Mouse (Mus musculus) embryo, embryonic 10 days (tissue): ENCODE data around the gene Arhgef28.

Experiments
- DNase-seq: peaks from one replicate; pipeline ENCODE4 v3.0.0-alpha.2; 2015; ENCODE audit warnings: low spot score

Gene Arhgef28

DNA sequence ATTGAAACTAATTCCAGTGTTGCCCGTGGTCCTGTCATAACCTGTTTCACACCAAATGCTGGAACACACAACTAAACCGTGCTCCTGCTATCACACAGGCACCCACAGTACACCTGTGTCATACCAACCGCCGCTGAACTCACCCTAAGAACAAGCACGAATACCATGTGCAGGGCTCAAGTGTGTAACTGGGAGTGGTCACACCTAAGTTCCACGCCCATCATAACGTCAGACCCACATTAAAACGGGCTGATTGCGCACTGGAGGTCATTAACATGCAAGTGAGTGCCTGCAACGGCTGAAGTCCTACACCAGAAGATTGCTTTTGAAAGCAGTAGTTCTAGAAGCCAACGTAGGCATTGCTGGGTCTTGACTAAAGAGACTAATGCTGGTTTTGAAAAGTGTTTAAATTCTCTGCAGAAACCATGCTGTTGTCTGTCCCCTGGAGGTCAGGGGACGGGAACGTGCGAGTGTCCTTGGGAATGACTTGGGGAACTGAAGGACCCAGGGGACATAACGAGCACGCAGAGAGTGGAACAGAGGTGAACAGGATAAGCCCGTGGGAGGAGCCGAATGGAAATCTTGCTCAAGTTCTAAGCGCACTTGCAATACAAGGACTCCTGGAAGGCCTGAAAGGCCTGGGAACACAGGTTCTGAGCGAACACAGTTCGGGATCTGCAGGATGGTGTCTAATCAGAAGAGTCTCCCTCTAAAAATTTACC, 22.9 kb downstream of the Arhgef28 start:
- DNase-seq: no peak

DNA sequence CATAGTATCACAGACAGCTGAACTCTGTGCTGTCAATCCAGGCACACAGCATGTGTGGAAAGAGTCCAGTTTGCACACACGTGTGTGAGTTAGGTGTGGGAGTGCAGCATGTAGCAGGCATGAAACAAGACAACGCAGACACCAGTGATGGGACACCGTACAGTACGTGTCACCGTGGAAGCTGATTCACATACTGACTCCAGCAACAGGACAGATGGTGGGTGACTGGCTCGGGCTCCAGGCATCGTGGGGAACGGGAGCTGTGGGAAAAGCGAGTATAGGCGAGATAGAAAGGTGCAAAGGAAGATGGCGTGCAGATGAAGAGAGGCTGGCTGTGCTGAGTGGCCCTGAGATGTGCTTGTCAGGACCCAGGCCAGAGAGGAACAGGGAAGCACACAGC, 23.9 kb downstream of the Arhgef28 start:
- DNase-seq: no peak

DNA sequence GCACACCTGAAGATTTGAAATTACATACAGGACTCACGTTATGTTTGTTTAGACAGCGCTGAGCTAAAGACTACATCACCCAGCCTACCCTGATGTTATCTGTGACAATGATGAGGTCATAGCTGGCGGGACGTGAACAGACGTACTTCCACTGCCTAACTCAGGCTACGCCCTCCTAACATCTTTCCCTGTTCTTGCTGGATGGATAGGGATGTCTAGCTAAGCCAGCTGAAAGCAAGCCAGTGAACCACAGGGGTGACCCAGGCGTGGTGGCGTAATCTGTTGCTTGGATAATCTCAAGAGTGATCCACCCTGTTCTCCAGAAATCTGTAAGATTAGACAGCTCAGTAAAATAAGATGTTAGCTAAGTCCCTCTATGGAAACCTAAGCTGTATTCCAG, 25.6 kb downstream of the Arhgef28 start:
- no peak for DNase-seq

DNA sequence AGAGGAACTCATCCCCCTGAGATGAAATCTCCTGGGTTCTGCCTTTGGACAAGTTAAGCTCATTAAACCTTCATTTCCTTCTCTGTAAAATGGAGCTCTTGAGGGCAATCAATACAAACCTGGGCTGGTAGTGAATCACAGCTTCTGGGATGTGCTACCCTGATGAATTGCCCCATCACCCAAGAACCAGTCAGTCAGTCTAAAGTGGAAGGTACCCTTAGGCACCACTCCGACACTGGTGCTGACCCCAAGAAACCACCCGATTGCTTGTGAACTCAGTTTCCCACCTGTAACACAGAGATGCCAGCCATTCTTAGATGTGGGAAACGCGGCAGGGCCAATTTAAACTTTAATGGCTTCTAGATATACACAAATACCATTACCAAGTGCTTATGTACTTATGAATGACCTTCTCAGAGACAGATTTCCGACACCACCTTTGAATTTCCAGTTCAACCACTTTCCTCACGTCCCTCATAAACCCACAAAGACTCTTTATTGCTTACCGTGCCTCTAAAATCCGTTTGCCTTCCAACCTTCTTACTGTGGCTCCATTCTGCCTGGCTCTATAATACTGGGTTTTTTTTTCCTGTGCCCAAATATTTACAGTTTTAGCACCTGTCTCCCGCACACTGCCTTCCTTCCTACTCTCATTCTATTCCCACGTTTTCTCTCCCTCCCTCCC, 30.8 kb downstream of the Arhgef28 start:
- no peak for DNase-seq

DNA sequence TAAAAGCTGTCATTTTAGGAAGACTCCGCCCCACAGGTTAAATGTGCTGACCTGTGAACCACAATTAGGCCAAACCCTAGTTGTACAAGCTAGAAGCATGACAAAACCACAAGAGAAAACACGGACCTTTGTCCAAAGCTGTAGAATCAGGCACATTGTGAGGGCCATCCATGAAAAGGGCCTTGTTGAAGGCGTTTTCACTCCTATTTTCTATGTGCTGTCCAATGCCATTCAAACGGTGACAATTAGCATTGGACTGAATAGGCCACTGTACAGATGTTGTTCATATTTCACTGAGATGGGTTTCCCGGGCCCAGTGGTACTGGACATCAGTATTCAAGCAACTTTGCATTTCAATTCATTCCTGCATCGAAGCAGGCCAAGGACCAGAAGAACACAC, 33.2 kb downstream of the Arhgef28 start:
- DNase-seq: no peak

DNA sequence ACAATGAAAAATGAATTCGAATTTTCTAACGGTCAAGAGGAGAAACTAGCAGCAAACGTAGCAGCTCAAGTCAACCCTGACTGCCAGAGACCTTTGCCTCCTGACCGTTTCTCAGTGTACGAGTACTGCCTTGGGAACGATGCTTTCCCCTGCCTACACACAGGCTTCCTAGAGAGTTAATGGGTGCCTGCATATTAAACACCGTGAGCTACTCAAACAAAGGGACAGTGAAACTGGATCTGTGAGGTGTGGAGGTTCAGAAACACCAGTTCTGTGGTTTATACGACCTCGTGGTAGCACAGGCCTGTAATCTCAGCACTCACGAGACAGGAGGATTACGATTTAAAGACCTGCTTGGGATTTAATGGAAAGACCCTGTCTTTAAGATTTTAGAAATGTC, 33.9 kb downstream of the Arhgef28 start:
- no peak for DNase-seq

DNA sequence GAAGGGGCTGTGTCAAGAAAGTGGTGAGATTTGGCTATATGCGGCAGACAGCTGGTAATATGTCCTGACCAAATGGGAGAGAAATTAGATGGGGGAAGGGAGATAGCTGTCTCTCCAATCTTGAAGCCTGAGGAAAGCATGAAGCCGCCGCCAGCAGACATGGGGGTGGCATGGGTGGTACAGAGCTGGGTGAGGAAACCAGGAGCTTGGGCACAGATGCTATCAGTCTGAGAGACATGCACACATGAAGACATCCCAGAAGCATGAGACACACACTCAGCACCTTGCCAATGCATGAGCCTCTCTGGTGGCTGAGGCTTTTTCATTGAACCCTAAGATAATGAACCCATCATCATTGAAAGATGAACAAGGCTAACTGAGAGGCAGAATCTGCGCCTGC, 34.5 kb downstream of the Arhgef28 start:
- DNase-seq: no peak

DNA sequence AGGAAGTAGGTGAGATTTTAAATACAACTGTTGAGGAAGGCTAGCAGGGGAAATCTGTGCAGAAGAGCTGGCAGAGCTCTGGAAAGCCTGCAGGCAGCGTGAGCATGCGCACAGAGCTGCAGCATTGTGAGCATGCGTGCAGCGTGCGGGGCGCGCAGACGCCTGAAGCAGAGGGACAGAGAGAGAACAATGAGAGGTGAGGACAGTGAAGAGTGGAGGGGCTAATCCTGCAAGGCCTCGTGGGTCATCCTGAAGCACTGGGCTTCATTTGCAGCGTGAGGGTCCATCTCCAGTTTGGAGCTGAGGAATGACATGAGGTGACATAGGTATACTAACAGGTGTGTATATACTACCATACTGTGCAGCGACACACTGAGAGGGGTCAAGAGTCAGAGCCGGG, 35.0 kb downstream of the Arhgef28 start:
- no peak for DNase-seq

DNA sequence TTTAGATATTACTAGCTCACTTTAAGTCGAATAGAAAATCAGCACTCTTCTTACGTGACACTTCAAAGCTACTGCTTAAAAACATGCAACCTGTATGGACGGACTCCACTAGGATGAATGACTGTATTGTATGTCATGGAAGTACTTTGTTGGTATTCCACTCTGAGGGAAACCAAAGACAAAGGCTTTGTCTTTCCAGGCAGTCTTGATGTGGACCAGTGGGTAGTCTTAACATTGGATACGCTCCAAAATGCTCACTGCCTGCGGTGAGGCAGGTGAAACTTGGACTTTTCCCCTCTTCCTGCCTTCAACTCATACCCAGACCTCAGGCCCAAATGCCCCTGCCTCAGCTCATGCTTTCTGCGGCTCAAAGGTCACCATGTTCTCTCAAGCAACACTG, 41.4 kb downstream of the Arhgef28 start:
- DNase-seq: no peak

DNA sequence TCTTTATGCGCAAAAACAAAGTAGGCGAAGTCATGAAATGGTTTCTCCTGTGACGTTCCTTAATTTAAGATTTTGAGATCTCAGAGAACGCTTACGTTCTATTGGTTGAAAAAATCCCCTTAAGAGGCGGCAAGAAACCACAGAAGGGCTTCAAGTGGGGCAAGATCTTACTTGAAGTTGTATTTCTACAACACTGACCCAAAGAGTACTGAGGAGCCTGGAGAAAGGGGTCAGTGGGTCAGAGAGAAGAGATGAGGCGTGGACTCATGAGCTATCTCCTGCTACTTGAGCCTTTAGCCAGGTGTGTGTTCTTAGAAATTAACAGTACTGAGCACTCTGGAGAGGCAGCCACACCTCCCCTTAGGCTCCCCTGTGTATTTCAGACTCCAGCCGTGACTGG, 44.7 kb downstream of the Arhgef28 start:
- DNase-seq: no peak

DNA sequence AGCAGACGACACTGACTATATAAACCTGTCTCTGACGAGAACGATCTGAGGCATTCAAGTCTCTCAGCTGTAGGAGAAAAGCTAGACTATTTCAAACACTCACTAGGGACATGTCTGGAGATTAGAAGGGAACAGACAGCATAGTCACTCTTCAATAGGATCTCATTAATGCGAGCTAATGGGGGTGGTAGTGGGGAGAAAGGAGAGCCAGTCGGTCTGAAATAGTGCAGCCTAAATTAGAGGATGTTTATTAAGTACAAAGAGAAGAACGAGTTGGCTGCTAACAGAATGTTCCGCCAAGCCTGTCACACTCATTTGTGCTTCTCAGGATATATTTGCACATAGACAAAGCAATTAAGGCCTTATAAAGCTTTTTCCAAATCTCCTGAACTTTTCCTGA, 49.6 kb downstream of the Arhgef28 start:
- DNase-seq: no peak

DNA sequence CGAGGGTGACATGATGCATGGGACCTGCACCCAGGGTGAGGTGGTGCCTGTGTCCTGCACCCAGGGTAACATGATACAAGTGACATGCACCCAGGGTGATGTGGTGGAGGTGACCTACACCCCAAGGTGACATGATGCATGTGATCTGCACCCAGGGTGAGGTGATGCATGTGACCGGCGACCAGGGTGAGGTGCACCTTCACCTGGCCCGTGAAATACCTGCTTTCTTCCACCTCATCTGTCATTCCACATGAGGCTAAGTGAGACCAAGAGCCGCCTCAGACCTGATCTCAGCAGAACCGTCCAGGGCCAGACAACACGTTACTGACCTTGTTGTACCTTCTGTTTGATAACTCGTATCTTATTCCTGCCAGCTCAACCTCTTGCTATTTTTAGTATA, 53.5 kb downstream of the Arhgef28 start:
- no peak for DNase-seq

DNA sequence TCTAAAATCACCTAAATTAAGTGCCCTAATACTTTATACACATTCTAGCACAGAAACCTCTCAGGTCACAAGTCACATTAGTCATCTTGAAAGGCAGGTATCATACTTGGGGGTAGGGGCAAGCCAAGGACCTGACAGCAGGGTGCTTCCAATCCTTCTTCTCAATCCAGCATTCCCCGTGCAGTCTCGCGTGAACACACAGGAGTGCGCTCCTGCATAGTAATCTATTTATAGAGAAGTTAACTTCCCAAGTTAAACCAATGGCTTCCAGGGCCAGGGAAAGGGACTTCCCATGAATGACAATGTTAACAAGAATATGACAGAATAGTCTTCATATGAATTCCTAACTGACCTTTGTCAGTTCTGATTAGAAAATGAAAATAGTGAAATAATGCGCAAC, 58.7 kb downstream of the Arhgef28 start:
- DNase-seq: no peak

DNA sequence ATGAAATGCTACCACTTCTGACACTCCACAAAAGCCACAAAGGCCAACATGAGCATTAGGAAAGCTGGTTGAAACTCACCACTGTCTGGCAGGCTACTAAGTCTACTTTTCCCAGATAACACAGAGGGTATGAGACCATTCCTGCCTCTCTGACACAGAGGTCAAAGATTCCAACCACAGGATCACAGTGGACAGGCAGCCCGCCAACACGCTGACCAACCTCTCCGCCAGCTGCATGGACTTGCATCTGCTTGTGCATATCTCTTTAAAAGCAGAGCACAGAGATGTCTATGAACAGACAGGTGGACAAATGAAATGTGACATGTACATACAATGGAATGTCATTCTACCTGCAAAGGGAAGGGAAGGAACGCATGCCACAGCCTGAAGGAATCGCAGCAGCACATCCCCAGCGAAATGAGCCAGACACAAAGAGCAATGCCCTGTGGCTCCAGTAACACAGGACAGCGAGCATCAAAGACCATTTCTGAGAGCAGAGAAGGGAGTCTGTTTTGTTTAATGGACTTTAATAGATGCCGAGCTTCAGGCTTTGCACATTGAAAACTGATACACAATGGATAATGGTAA, 59.6 kb downstream of the Arhgef28 start:
- no peak for DNase-seq

DNA sequence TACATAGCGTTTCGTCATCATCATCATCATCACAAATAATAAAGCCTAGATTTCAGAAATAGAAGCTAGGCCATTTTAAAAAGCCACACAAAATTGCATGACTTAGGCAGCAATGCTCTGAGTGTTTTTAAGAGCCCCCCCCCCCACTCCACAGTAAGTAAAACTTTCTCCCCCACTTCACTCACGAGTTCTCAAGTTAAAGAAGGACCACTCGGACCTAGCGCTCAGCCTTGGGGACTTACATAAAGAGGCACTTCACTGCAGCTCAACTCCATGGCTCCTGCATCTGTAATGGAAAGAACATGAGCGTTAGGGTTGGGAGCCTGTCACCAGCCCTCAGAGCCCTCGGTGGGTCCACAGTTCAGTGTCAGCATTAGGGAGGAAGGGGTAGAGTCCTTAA, 60.9 kb downstream of the Arhgef28 start:
- DNase-seq: no peak

DNA sequence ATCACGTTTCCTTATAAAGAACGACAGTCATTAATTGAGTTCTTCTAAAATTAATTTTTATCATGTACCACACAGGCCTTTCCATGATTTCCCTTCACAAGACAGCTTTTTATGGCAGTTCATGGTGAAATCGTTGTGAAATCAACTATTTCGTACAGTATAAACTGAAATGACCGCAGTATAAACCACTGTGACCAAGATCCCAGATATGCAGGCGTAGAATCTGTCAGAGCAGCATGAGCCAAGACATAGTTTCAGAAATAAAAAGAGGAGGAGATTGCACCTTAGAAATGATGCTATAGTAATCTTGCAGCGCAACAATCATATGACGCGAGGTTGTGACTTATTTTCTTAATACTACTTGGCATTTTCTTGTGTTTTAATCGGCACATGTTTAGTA, 63.2 kb downstream of the Arhgef28 start:
- no peak for DNase-seq

DNA sequence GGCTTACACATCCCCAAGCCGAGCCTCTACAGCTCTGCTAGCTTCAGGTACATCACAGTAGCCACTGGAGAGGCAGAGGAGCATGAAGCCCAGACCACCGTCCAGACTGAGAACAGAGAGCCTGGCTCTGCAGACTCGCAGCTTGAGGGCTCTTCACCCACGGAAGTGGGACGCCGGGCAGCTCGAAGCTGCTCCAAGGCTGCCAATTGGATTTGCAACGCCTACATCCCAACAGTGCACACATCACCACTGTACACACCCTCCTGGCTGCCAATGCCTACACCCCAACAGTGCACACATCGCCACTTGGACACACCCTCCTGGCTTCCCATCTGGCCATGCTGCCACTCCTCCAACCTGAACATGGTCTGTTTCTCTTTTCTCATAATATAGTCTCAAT, 65.6 kb downstream of the Arhgef28 start:
- no peak for DNase-seq

DNA sequence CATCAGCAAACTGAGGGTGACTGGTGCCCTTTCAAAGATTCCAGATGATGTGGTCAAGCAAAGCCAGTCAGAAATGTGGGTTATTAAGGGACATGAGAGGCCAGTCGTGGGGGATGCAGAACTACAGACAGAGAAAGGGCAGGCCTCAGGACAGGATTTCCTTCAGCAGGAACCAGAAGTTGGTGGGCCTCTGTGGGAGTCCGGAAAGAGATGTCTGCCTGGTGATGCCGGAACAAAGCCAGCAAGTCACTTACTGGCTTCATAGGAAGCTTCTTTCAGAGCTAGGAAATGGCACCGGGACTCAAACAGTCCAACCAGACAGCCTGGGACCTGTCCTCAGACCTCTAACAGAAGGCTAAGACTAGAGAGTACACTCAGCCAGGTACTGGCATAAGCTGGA, 67.5 kb downstream of the Arhgef28 start:
- DNase-seq: no peak

DNA sequence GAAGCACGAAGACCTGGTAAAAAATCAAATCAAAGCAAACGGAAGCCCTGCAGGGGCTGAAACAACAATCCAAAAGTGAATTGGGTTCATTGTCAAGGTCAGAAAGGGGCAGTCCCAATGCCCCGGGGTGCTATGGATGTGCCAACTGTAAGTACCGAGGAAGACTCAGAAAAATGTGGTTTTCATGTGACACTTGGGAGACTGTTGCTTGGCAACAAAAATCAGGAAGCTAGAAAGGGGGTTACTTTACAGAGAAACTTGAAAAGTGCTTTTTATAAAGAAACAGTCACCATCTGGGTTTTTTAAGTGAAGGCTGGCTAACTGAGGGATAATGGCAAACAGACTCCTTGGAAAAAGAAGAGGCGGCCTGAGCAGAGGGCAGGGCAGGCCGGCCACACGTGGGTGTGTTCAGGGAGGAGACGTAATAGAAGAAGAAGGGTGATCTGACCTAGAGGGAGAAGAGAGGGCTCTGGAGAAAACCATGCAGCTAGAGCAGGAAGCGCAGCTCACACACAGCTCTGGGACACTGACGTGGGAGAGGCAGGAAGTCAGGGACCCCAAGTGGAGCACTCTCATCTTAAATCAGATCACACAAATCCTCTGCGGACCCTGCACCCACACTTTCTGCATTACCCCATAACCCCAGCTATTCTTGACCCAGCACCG, 70.2 kb downstream of the Arhgef28 start:
- DNase-seq: no peak

DNA sequence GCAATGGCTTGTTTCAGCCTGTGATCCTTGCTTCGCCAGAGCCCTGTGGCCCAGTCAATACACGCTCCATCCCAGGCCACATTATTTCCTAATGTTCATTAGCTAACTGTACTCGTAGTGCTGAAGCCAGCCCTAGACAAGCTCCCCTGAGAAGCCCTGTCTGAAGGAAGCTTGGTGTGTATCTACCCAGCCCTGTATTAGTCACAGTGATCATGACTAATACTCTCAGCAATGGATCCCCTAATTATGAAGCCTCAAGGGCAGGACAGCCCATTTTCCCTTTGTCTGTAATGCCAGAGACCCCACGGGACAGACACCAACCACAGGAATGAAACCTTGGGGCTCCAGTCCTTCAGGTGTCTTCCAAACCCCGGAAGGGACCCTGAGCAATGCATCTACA, 73.3 kb downstream of the Arhgef28 start:
- DNase-seq: no peak

DNA sequence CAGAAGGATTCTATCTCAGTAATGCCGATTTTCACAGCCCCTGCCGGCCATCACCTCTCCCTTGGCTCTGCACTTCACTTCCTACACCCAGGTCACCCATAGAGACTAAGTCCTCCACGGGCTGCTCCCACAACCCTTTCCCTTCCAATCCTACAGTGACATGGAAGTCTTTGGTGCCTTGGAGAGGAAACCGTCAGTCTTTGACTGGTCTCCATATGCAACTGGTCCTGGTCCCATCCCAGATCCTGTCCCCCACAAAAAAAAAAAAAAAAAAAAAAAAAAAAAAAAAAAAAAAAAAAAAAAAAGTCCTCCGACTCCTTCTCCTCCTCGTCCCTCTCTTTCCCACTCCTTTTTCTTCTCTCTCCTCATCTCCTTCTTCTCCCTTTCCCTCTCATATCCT, 74.0 kb downstream of the Arhgef28 start:
- DNase-seq: no peak

DNA sequence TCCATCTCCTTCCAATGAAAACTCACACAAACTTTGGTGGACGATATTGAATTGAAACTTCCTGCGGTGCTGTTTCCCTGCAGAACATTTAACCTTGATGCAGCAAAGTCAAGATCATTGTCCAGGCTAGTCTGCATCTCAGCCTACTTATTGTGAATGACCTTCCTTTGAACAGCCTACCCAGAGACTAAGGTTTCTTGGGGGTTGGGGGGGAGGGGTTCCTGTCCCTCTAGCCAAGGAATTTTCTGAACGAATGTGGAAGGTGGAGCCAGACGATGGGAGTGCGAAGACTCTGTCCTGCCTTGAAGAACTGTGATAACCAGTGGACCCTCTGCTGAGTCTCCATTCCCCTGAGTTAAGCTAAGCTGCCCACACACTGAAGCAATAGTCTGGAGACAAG, 80.6 kb downstream of the Arhgef28 start:
- DNase-seq: no peak

DNA sequence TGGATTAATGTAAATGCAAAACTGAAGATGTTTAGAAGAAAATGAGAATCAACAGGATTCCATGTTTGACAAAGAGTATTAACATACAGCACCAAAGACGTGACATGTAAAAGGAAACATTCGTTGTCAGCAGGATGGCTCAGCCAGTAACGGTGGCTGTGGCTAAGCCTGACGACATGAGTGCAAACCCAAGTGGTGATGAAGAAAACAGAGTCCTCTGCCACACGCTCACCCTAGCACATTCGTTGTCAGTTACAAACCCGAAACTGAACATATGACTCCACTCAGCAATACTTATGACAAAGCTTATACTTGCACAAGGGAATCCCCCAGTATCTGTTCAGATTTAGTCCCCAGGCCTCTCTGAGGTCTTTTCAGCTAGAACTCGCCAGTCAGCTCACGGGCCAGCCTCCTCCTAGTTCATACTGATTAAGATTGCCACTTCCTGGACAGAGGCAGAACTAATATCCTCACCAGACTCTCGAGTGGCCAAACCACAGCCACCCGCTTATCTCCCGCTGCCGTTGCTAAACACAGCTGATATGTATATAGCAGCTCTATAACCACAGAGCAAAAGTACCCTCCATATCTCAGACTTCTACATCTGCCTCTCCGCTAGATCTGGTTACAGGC, 82.0 kb downstream of the Arhgef28 start:
- no peak for DNase-seq
